8 mouse cellular contexts compared by ENCODE assay signal in genomic region chr1:119034163-119034705, GRCm38 (mm10). TPM values are rescaled to one million over a fixed set of nuclear protein-coding genes. Genes with fewer than 3 reads are reported as not detected.
DNase-seq lines count a peak whose midpoint lies in the region; ATAC-seq and TF ChIP-seq lines count a peak whose summit lies in the region.
"Had no signal": no experiment of that assay in that cellular context is flagged by ENCODE, and none has a peak within 500 bp of the region (broad histone marks: within the 10 kb centered on the region; RNA-seq: fewer than 3 reads in every experiment).

No protein-coding gene starts in this region.

- no peak for TF ChIP-seq POLR2A in small intestine, adult 2 months (IDR thresholded peaks at IDR 0.05; ENCODE audit: low read depth, low read length)

- no peaks in the 10 kb centered on the region for H3K9me3 ChIP-seq in liver, embryonic 12.5 days (replicated peaks)
- H3K9me3 ChIP-seq in forebrain, embryonic 12.5 days: no peaks in the 10 kb centered on the region
- no peaks in the 10 kb centered on the region for H3K9me3 ChIP-seq in limb, embryonic 10.5 days (replicated peaks)

- 45% methylated on average over 13 of the region's 13 CpGs for WGBS in liver, embryonic 12.5 days (ENCODE audit: insufficient replicate concordance)
- 21% methylated on average over 13 of the region's 13 CpGs for WGBS in forebrain, embryonic 12.5 days
- WGBS in limb, embryonic 10.5 days: 39% methylated on average over 13 of the region's 13 CpGs
- 62% methylated on average over 13 of the region's 13 CpGs for WGBS in small intestine, adult 2 months

- no peak for DNase-seq in liver
- no peak for DNase-seq in limb, embryonic 10.5 days (ENCODE audit: low spot score)
- DNase-seq in layer of hippocampus, adult 11-12 months (ENCODE audit: low spot score): no peak
- DNase-seq in urinary bladder, postnatal 25 days (ENCODE audit: low spot score): no peak

- H3K36me3 ChIP-seq in liver, embryonic 12.5 days: no peaks in the 10 kb centered on the region
- 0 out of 2 replicates have a peak, but pooled peaks cover 8% of the 10 kb centered on the region for H3K36me3 ChIP-seq in forebrain, embryonic 12.5 days (replicated peaks)
- peaks cover 51% of the 10 kb centered on the region for H3K36me3 ChIP-seq in limb, embryonic 10.5 days
- no peaks in the 10 kb centered on the region for H3K36me3 ChIP-seq in small intestine, adult 2 months (ENCODE audit: control insufficient read depth, insufficient read depth, low read length)

- no peak overlapping the region for H3K4me2 ChIP-seq in liver, embryonic 12.5 days
- peak overlapping the region; percentile 25 for H3K4me2 ChIP-seq in forebrain, embryonic 12.5 days

- peaks cover 18% of the 10 kb centered on the region; the same call in 1 of the 2 replicates for H3K4me1 ChIP-seq in liver, embryonic 12.5 days
- peaks cover 43% of the 10 kb centered on the region for H3K4me1 ChIP-seq in forebrain, embryonic 12.5 days
- peaks cover 45% of the 10 kb centered on the region for H3K4me1 ChIP-seq in limb, embryonic 10.5 days
- peaks cover 4% of the 10 kb centered on the region; the same call in 1 of the 2 replicates for H3K4me1 ChIP-seq in small intestine, adult 2 months (ENCODE audit: control insufficient read depth, insufficient read depth, insufficient read length, low read length)

- H3K27me3 ChIP-seq in liver, embryonic 12.5 days (replicated peaks): no peaks in the 10 kb centered on the region
- peaks cover 7% of the 10 kb centered on the region; the same call in 1 of the 2 replicates for H3K27me3 ChIP-seq in forebrain, embryonic 12.5 days
- H3K27me3 ChIP-seq in limb, embryonic 10.5 days (ENCODE audit: low read depth, poor library complexity, severe bottlenecking): no peaks in the 10 kb centered on the region
- no peaks in the 10 kb centered on the region for H3K27me3 ChIP-seq in small intestine, adult 2 months (ENCODE audit: control insufficient read depth, insufficient read depth, low read length)

- H3K9ac ChIP-seq in liver, embryonic 12.5 days: no peak overlapping the region
- H3K9ac ChIP-seq in forebrain, embryonic 12.5 days: peak overlapping the region; percentile 9; the same call in 1 of the 2 replicates

- TF ChIP-seq CTCF in small intestine, adult 2 months (IDR thresholded peaks at IDR 0.05; ENCODE audit: extremely low read depth, insufficient read length, insufficient replicate concordance, low read depth, low read length): no peak

- no peak overlapping the region for H3K4me3 ChIP-seq in liver, embryonic 12.5 days
- H3K4me3 ChIP-seq in forebrain, embryonic 12.5 days (replicated peaks): no peak overlapping the region
- peak overlapping the region; percentile 16; the same call in 1 of the 2 replicates for H3K4me3 ChIP-seq in limb, embryonic 10.5 days
- no peak overlapping the region for H3K4me3 ChIP-seq in small intestine, adult 2 months (ENCODE audit: low read depth, low read length)
- H3K4me3 ChIP-seq: erythroblast, embryonic 14.5 days had no signal

- H3K27ac ChIP-seq in liver, embryonic 12.5 days: peak overlapping the region; percentile 45; the same call in 1 of the 2 replicates
- H3K27ac ChIP-seq in forebrain, embryonic 12.5 days: peak overlapping the region; percentile 93
- H3K27ac ChIP-seq in limb, embryonic 10.5 days: peak overlapping the region; percentile 86
- peak overlapping the region; percentile 25 for H3K27ac ChIP-seq in small intestine, adult 2 months (ENCODE audit: insufficient read depth, low read depth, low read length)

- ATAC-seq in liver, embryonic 12.5 days: peak; percentile 17; the same call in 1 of the 2 replicates
- ATAC-seq in forebrain, embryonic 12.5 days (ENCODE audit: low FRiP score): no peak

RNA-seq across cellular contexts. Expression of gene Gli2, which starts 19.2 kb away (rescaled TPM):
- 0.87 and 1.1 TPM in 2 replicates for polyA plus RNA-seq in liver, embryonic 12.5 days (2016; fragmentation: Nextera tagmentation; extraction: Ambion mirVana)
- polyA plus RNA-seq in forebrain, embryonic 12.5 days (2016; fragmentation: Nextera tagmentation; extraction: Ambion mirVana): 10.8 and 11.4 TPM in 2 replicates
- 16.6 and 17.5 TPM in 2 replicates for polyA plus RNA-seq in limb, embryonic 10.5 days (2016; fragmentation: Nextera tagmentation; extraction: Ambion mirVana)
- polyA plus RNA-seq in small intestine, adult 2 months (2012; rRNA removed): 2.7 and 4.7 TPM in 2 replicates
- polyA plus RNA-seq: erythroblast, embryonic 14.5 days had no signal

Comparison
In these comparisons a context has a peak if more than half of its experiments do, and no peak if none do; other contexts are left out.
1. H3K27ac ChIP-seq: peak in every context shown above with its lines; median percentile 93 in forebrain, embryonic 12.5 days; 86 in limb, embryonic 10.5 days; 45 in liver, embryonic 12.5 days; 25 in small intestine, adult 2 months.